Mouse (Mus musculus) monocyte, adult 5-6 weeks (primary cell): Measurements from ENCODE around the gene Aff4. TPM values are rescaled to one million over a fixed set of nuclear protein-coding genes. Genes with fewer than 3 reads are reported as not detected.

ENCODE experiments used
- total RNA-seq: library from RNA; stranded (forward); fragments of 200-1000, 200-491, 200-594 nt; gene quantifications from 3 replicates; pipeline ENCODE4 v1.2.3, GENCODE M21; 2017

Aff4 gene
- total RNA-seq, 1 experiment from 2014 or later: 73.5 TPM

Other genes starting within 250 kb of the Aff4 start
- 251 to 386 TPM (median 355 TPM) in 3 replicates for gene Hspa4, start 50.4 kb upstream of the Aff4 start, total RNA-seq
- 2.3 to 9.1 TPM (median 5.5 TPM) in 3 replicates for gene Zcchc10, start 26.2 kb upstream of the Aff4 start, total RNA-seq
- not detected in 3 replicates for gene Leap2, start 72.3 kb downstream of the Aff4 start, total RNA-seq
- 11.2 to 22.8 TPM (median 17.8 TPM) in 3 replicates for gene Uqcrq, start 80.0 kb downstream of the Aff4 start, total RNA-seq
- gene Gdf9, start 80.2 kb downstream of the Aff4 start, total RNA-seq: not detected in 3 replicates
- not detected in 3 replicates for gene Gm10447, start 106.3 kb downstream of the Aff4 start, total RNA-seq
- not detected in 3 replicates for gene Shroom1, start 106.4 kb downstream of the Aff4 start, total RNA-seq
- not detected in 3 replicates for gene Gm9837, start 119.6 kb downstream of the Aff4 start, total RNA-seq
- not detected in 3 replicates for gene Gm9945, start 129.3 kb downstream of the Aff4 start, total RNA-seq
- gene Sowaha, start 129.4 kb downstream of the Aff4 start, total RNA-seq: not detected in 3 replicates
- 2.9 to 4.1 TPM (median 3.8 TPM) in 3 replicates for gene Sept8, start 168.4 kb downstream of the Aff4 start, total RNA-seq
- 2.8 to 6.1 TPM (median 3.6 TPM) in 3 replicates for gene Kif3a, start 216.5 kb downstream of the Aff4 start, total RNA-seq